Mouse (Mus musculus): ENCODE measurements around the gene Vldlr.

Gene Vldlr

DNA sequence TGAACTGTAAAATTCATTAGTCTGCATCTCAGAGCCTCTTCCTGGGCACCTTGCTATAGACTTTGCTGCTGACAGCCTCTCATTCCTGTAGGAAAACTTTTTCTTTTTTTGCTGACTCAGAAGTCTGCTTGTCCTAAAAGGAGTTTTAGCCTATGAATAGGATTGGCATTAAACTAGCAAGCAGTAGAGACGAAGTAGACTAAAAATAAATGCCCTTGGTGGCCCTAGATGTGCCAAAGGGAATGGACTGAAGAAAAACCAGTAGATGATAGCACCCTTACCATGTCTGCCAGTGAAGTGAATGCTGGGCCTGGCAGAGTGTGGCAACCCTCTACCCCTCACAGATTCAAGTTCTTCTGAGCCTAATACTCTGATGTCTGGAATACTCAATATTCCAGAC lies 8.1 kb downstream of the Vldlr start:
- CTCF ChIA-PET = no interaction called here
- POLR2A ChIA-PET = interaction anchor here in 2 of 4 experiments (1.0 kb wide), 2 partner anchors 8 kb away, joined by 4 to 5 read pairs; partner anchors contain the start of gene Vldlr (in 2 of the 2)

DNA sequence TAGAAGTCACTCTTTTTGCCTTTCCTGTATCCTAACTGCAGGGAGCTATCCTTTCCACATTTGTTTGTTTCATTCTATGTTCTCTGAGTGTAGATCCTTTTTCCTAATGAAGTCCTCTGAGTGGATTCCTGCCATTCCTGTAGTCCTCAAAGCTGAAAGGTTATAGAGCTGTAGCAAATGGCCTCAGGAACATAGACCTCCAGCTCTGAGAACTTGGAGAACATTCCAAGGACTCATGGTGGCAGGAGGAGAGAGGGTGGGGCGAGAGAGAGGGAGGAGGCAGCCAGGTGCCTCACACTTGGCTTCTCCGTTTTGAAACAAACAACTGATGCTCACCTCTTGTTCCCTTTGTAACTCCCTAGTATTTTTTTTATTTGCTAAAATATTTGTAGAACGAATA lies 10.3 kb downstream of the Vldlr start:
- CTCF ChIA-PET = no interaction called here
- POLR2A ChIA-PET = interaction anchor here in 3 of 4 experiments (0.7 to 2.2 kb wide), 7 partner anchors 8 to 203 kb away, joined by 3 to 11 read pairs (median 3); partner anchors contain the start of genes Vldlr (in 2 of the 3) and Pum3 (in 1 of the 3)

DNA sequence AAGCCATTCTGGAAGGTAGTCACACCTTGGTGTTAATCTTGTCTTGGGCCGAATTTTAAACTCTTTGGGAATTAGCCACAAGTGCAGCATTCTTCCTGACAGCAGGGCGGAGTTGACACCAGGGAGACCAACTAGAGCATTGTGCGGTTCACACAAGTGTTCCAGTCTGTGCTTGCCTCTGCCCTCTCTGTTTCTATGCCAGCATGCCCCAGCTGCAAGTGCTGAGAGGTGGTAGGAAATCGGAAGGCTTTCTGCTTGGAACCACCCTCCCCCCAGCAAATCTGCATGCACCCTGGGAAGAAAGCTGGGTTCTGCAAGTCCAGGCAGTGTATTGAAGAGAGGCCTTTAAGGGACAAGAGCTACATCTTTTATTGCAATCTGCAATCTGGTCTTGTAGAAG lies 10.8 kb downstream of the Vldlr start:
- POLR2A ChIA-PET = interaction anchor here in 3 of 4 experiments (0.7 to 2.2 kb wide), 5 partner anchors 9 to 203 kb away, joined by 3 to 11 read pairs (median 4); partner anchors contain the start of genes Vldlr (in 2 of the 3) and Pum3 (in 1 of the 3)
- CTCF ChIA-PET = no interaction called here

DNA sequence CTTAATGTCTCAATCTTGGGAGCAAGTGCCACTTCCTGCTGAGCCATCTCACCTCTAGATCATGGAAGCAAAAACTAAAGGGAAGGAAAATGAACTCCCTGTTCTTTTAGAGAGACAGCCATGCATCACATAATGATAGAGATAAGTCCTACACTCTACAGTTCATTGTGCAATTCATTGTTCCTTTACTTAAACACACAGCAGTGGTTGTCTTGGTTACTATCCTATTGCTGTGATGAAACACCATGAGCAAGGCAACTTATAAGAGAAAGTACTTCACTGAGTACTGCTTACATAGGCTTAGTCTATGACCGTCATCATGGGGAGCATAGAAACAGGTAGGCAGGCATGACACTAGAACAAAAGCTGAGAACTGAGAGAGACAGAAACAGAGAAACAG lies 12.0 kb downstream of the Vldlr start:
- POLR2A ChIA-PET = no interaction called here
- CTCF ChIA-PET = no interaction called here

DNA sequence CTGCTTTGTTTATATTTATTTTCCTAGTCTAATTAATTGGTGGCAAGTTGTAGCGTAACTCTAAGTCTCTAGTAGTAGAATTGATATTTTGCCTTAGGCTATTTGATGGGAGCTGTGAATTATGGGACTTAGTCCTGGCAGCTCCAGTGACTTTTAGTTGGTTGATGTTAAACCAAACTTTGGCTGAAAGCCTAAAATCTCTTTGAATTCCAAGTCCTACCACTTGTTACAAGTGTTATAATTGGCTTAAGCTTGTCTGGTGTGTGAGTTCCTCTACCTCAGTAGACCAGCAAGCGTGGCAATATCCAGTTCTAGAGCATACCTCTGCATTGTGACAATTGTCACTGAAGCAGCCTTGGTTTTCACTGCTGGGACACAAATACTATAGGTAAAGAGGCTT lies 17.1 kb downstream of the Vldlr start:
- ChIA-PET POLR2A (no interaction called here), CTCF (no interaction called here)

DNA sequence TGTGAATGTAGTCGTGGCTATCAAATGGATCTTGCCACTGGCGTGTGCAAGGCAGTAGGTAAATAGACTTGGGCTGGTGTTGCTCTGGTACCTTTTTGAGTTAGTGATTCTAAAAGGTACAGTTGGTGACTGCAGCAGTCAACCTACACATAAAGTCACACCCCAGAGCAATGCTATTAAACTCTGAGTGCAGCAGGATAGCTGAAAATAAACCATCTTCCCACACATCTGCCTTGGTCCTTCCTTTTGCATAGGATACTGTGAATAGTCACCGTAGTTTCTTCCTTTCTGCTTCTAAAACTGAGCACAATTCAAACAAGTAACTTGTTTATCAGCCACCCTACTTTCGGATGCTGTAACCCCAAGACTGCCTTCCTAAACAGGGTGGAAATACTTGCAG lies 23.6 kb downstream of the Vldlr start:
- ChIA-PET CTCF (interaction anchor here in 1 of 4 experiments (0.6 kb wide), 1 partner anchor 19 kb away, joined by 4 read pairs; no protein-coding TSS in a partner anchor), POLR2A (interaction anchor here in 1 of 4 experiments (1.1 kb wide), 1 partner anchor 23 kb away, joined by 3 read pairs; the partner anchor contains the start of gene Vldlr)

DNA sequence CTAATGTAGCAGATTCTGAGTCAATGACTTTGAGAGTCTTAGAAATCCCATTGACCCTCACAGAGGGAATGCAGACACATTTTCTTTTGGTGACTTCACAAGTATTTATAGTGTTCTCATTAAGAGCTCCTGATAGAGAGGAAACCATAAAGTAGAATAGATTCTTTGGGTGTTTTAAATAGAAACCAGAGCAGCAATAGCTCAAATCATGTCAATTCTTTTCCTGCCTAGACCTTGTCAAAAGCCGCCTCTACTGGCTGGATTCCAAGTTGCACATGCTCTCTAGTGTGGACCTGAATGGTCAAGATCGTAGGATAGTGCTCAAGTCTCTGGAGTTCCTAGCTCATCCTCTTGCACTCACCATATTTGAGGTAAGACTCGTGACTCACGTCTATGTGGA lies 27.2 kb downstream of the Vldlr start:
- ChIA-PET POLR2A (interaction anchor here in 1 of 4 experiments (0.6 kb wide), 1 partner anchor 11 kb away, joined by 3 read pairs; no protein-coding TSS in a partner anchor), CTCF (no interaction called here)

DNA sequence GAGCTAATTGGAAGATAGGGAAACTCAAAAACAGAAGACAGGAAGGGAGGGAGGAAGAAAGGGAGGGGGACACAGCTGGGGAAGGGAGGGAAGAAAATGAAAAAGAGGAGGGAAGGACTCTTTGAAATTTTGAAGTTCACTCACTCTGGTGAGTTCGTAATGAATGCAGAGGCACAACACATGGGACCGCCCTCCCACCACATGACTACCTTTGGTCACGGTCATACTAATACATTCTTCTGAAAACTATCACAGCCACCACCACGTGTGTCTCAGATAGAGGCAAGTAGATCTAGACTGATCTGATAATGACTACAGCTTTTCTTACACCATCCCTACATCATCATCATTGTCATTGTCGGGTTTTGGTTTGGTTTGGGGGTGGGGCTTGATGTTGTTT lies 38.5 kb downstream of the Vldlr start:
- CTCF ChIA-PET = no interaction called here
- POLR2A ChIA-PET = interaction anchor here in 1 of 4 experiments (0.6 kb wide), 1 partner anchor 21 kb away, joined by 4 read pairs; no protein-coding TSS in a partner anchor

DNA sequence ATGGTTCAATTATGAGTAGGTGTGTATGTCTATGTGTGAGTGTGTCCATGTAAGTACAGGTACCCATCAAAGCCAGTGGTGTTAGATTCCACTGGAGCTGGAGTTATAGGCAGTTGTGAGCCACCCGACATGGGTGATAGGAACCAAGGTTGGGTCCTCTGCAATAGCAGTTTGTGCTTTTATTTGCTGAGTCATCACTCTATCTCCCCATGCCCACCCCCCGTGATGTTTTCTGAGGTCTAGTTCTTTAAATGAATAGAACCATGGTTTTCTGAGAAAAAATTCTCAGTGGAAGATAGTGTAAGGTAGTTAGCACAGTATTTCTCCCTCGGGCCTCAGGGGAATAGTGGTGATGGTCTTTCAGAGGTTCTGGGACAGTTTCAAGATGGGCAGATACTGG lies 39.4 kb downstream of the Vldlr start:
- ChIA-PET POLR2A (no interaction called here), CTCF (no interaction called here)

DNA sequence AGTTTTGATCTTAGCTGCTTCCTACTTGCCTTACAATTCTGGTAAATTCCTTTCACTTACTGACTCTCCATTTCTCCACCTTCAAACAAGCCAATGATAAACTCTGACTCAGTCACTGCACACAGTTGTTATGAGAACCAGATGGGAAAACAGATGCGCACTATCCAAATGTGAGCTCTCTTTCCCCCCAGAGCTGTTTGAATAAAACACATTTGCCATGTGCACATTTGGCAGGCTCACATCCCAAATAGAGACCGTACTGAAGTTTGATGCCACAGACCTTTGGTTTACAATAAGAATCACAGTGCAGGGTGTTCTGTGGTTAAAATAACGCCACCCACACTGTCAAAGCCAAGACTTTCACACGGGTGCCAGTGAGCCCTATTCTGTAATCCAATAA lies 43.8 kb downstream of the Vldlr start:
- POLR2A ChIA-PET = interaction anchor here in 1 of 4 experiments (0.7 kb wide), 1 partner anchor 296 kb away, joined by 3 read pairs; no protein-coding TSS in a partner anchor
- CTCF ChIA-PET = no interaction called here

DNA sequence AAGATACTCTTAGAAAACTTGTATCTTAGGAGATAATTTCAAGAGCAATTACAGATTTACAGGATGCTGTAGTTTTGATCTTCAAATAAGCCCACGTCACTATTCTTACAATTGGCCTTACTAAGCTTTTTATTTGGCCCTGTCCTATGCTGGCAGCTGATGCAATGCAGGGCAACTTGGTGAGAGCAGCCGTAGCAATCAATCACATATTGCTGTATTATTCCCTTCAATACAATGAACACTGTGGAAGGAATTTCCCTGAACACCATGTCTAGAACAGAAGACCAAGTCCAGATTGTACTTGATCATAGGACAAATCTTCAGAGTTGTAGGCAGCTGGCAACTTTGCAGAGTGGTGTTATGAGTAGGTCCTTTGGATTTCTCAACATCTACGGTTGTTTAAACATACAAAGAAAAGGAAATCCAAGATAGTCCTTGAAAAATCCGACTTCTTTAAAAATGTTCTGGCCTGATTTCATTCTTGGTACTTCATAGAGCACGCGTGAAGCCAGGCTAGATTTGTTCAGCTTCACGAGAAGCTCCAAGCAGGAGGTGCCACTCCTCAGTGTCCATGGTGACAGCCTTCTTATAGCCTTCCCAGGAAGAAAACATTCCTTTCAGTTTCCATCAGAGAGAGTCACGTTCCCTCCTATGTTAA lies 44.5 kb downstream of the Vldlr start:
- CTCF ChIA-PET = no interaction called here
- POLR2A ChIA-PET = interaction anchor here in 1 of 4 experiments (0.7 kb wide), 1 partner anchor 295 kb away, joined by 3 read pairs; no protein-coding TSS in a partner anchor

DNA sequence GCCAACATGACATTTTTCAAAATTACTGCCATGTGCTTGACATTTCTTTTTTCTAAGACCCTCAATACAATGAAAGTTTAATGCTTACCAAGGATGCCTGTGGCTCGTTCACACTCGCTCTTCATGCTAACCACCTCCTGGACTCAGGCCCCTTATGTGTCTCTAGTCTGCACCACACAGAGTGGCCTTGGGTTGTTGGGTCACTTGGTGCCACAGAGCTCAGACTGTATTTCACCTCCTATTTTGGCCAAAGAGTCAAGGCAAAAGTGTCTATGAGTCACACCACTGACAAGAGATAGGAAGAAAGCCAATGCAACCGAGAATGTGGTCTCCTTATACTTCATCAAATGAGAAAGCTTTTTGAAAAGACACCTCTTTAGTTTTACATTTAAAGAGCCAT lies 45.9 kb downstream of the Vldlr start:
- ChIA-PET CTCF (no interaction called here), POLR2A (no interaction called here)

DNA sequence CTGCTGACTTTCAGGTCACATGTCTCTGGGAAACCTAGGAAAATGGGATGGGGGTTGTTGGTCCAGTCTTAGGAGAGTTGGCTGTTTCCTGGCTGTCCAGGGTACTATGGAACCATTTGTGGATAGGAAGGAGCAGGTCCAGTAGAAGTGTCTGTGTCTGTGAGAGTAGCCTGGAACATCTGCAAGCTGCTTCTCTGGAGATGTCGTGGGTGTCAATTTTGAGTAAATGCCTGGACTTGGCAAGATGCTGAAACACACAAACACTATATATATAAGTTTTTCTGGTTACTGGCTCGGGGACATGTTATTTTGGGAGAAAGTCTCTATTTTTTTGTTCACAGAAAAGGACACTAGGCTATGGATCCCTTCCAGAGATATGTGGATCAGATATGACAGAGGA lies 57.1 kb downstream of the Vldlr start:
- POLR2A ChIA-PET = no interaction called here

DNA sequence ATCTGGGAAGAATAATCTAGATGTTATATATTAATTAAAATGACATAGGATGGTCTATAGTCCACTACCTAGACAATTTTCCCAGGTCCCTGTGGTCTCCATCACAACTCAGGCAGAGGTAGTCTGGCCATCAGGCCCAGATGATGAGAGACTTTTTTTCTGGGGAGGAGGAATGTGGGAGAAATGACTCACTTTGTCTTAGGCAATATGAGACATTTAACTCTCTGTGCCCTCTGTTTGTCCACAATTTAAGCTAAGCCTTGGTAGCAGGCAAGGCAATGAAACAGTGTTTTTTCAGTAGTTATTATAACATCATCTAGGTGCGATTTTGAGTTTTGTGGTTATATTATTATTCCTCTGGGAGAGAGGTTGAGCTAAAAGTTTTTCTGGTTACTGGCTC lies 58.1 kb downstream of the Vldlr start:
- ChIA-PET CTCF (no interaction called here), POLR2A (no interaction called here)

More for the DNA sequence above, 57.1 kb downstream of the Vldlr start:
- CTCF ChIA-PET = no interaction called here

DNA sequence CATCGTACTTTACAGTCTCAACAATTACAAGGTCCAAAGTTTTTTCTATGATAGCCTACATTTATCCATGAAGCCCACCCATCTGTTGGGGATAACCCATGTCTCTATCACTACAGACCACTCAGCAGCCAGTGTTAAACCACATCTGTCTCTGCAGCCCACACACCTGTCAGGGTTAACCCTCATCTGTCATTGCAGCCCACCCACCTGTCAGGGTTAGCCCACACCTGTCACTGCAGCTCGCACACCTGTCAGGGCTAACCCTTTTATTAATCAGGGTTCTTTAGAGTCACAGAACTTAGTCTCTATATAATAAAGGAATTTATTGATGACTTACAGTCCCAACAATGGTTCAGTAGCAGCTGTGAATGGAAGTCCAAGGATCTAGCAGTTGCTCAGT lies 62.9 kb downstream of the Vldlr start:
- CTCF ChIA-PET = no interaction called here
- POLR2A ChIA-PET = no interaction called here
